Mouse (Mus musculus): ENCODE measurements around the gene Stx16. TPM values are rescaled to one million over a fixed set of nuclear protein-coding genes. Genes with fewer than 3 reads are reported as not detected.

Stx16 gene
- polyA plus RNA-seq, 1 experiment from 2014 or later, result 11.2 TPM

GRCm38 (mm10) chr2:174130468-174131097 lies 54.5 kb downstream of the Stx16 start:
- Histone ChIP-seq H3K4me1 (ENCODE audit: control insufficient read depth, insufficient read depth, low read depth, low read length) (peaks cover 10% of the 10 kb centered on the region), H3K36me3 (ENCODE audit: control insufficient read depth, insufficient read depth, low read length) (no peaks in the 10 kb centered on the region), H3K4me2 (ENCODE audit: low read length) (no peak overlapping the region), H3K9me3 (ENCODE audit: control insufficient read depth, low read length) (no peaks in the 10 kb centered on the region), H3K4me3 (ENCODE audit: low read length) (no peak overlapping the region), H3K27ac (ENCODE audit: low read depth, low read length) (no peak overlapping the region), H3K27me3 (replicated peaks; ENCODE audit: control insufficient read depth, insufficient read depth, low read length) (no peaks in the 10 kb centered on the region), H3K9ac (ENCODE audit: low read depth, low read length) (no peak overlapping the region)
- WGBS, result 86% methylated on average over 8 of the region's 8 CpGs
- ATAC-seq, result no peak

DNA sequence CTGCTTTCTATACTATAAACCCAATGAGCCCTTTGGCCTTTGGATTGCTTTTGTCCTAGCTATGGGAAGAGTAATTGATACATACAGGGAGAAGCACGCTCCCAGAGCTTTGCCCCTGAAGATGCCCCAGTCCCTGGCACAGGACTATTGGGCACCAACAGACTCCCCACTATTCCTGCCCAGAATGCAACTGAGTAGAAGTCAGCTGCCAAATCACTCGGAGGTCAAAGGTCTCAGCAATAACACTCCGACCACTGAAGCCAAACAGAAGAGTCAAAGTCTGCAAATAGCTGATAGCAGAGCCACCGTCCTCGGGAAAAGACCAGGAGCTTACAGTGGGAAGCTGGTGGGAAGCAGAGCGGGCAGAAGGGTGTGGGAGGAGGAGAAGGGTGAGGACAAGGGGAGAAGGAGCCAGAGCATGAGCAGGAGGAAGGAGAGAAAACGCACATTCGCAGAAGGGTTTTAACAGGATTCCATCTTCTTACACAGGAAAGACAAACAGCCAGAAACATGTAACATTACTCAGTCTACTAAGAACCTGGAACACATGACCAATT lies 56.4 kb downstream of the Stx16 start:
- Histone ChIP-seq H3K4me3 (ENCODE audit: low read length) (no peak overlapping the region), H3K27ac (ENCODE audit: low read depth, low read length) (no peak overlapping the region), H3K4me2 (ENCODE audit: low read length) (no peak overlapping the region), H3K4me1 (ENCODE audit: control insufficient read depth, insufficient read depth, low read depth, low read length) (no peaks in the 10 kb centered on the region), H3K9ac (ENCODE audit: low read depth, low read length) (no peak overlapping the region), H3K27me3 (replicated peaks; ENCODE audit: control insufficient read depth, insufficient read depth, low read length) (no peaks in the 10 kb centered on the region), H3K9me3 (ENCODE audit: control insufficient read depth, low read length) (no peaks in the 10 kb centered on the region), H3K36me3 (ENCODE audit: control insufficient read depth, insufficient read depth, low read length) (no peaks in the 10 kb centered on the region)
- WGBS, result 87% methylated on average over 8 of the region's 8 CpGs
- no peak for ATAC-seq

Other genes starting within 250 kb of the Stx16 start
- gene Npepl1, start 34.0 kb downstream of the Stx16 start, polyA plus RNA-seq (2015; fragmentation: Nextera tagmentation; extraction: Ambion mirVana), result 15.2 and 18.1 TPM in 2 replicates
- 1,030 and 1,626 TPM in 2 replicates for gene Gnas, start 208.0 kb downstream of the Stx16 start, polyA plus RNA-seq (2015; fragmentation: Nextera tagmentation; extraction: Ambion mirVana)

Measured in hindbrain, embryonic 16.5 days (tissue).